Mouse (Mus musculus): Measurements from ENCODE around the gene Ccdc82. TPM values are rescaled to one million over a fixed set of nuclear protein-coding genes. Genes with fewer than 3 reads are reported as not detected.

Ccdc82 gene
- total and polyA plus RNA-seq, 3 experiments = 9.5 to 11.9 (median 11.3) TPM

DNA sequence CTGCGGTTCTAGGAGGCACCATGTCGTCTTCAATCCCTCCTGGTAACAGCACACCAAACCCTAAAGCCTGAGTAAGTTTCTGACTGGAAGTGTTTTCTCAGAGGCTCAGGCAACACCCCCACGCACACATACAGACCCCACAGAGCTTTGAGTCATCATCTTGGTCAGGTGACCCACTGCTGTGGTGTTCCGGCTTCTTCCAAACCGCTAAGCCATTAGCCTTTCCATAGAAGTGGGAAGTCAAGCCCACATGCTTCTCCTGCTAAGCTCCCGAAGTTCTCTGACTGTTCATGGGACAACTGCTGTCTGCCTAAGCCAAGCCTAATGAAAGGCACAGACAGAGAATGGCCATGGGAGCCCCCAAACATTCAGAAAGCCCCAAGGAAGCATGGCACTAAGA lies 52.4 kb downstream of the Ccdc82 start:
- H3K4me1 ChIP-seq (ENCODE audit: control insufficient read depth in 1 of 2, insufficient read depth in 2 of 2) = peaks cover 6 to 54% of the 10 kb centered on the region in 2 experiments; a peak in 3 of 4 replicates
- peak overlapping the region; percentile 64 to 89 (median 77) for H3K4me3 ChIP-seq (replicated peaks in 1 of 3; ENCODE audit: low read depth in 2 of 3, low read length in 2 of 3, poor library complexity in 1 of 3)
- no peaks in the 10 kb centered on the region for H3K36me3 ChIP-seq (replicated peaks in 1 of 2; ENCODE audit: control insufficient read depth in 1 of 2, insufficient read depth in 1 of 2, low read length in 1 of 2)
- H3K27ac ChIP-seq (ENCODE audit: insufficient read depth, low read depth) = peak overlapping the region; percentile 93
- in situ Hi-C loops (cut with MboI; ENCODE audit: low pct_ligation_motif_present, low pct_unique_long_range_greater_than_20kb, low sequenced_read_pairs) = no loop called here
- H3K27me3 ChIP-seq (replicated peaks) = no peaks in the 10 kb centered on the region
- no peaks in the 10 kb centered on the region for H3K9me3 ChIP-seq (replicated peaks; ENCODE audit: low read length)
- DNase-seq (ENCODE audit: extremely low read depth) = no peak
- dilution Hi-C loops (cut with MboI; ENCODE audit: extremely low pct_ligation_motif_present, extremely low pct_unique_long_range_greater_than_20kb, low sequenced_read_pairs) = no loop called here
- H3K79me2 ChIP-seq (replicated peaks; ENCODE audit: control insufficient read depth, extremely low read depth, insufficient read depth, poor library complexity, severe bottlenecking) = peaks cover 41% of the 10 kb centered on the region
- TF ChIP-seq CHD1 (IDR thresholded peaks at IDR 0.05; ENCODE audit: low read depth, low read length) (no peak), ETS1 (conservative IDR thresholded peaks at IDR 0.05; ENCODE audit: low read depth, low read length) (peak; percentile 50; the same call in 1 of the 2 replicates), MAX (IDR thresholded peaks at IDR 0.05; ENCODE audit: low read length) (peak; percentile 74; the same call in 1 of the 2 replicates), MYC (IDR thresholded peaks at IDR 0.05; ENCODE audit: low read depth, low read length) (0 out of 2 replicates have a peak, but pooled peaks have one; percentile 63), ZMIZ1 (IDR thresholded peaks at IDR 0.05; ENCODE audit: low read depth, low read length) (0 out of 2 replicates have a peak, but pooled peaks have one; percentile 30), UBTF (IDR thresholded peaks at IDR 0.05; ENCODE audit: low read depth, low read length) (0 out of 2 replicates have a peak, but pooled peaks have one; percentile 40), MAZ (IDR thresholded peaks at IDR 0.05; ENCODE audit: low read depth, low read length) (no peak; the same call in 1 of the 2 replicates), EP300 (IDR thresholded peaks at IDR 0.05; ENCODE audit: low read length) (peak; percentile 4; the same call in 1 of the 2 replicates), ELF1 (IDR thresholded peaks at IDR 0.05; ENCODE audit: low read depth, low read length) (peak; percentile 50; the same call in 1 of the 2 replicates), USF1 (IDR thresholded peaks at IDR 0.05; ENCODE audit: low read depth, low read length) (peak; percentile 77), TBP (conservative IDR thresholded peaks at IDR 0.05; ENCODE audit: low read depth, low read length) (0 out of 2 replicates have a peak, but pooled peaks have one; percentile 18), MAFK (IDR thresholded peaks at IDR 0.05; ENCODE audit: insufficient replicate concordance, low read length) (no peak), E2F4 (IDR thresholded peaks at IDR 0.05; ENCODE audit: insufficient replicate concordance, low read depth, low read length) (no peak), TCF12 (IDR thresholded peaks at IDR 0.05; ENCODE audit: low read depth, low read length) (peak; percentile 28; the same call in 1 of the 2 replicates), BHLHE40 (IDR thresholded peaks at IDR 0.05; ENCODE audit: low read depth, low read length) (peak; percentile 87), RCOR1 (conservative IDR thresholded peaks at IDR 0.05; ENCODE audit: low read depth, low read length) (peak; percentile 70), USF2 (conservative IDR thresholded peaks at IDR 0.05; ENCODE audit: low read depth, low read length) (peak; percentile 54), SIN3A (IDR thresholded peaks at IDR 0.05; ENCODE audit: low read length) (peak; percentile 72; the same call in 1 of the 2 replicates)
- H3K9ac ChIP-seq (ENCODE audit: insufficient read depth, low read depth) = peak overlapping the region; percentile 91
- peak overlapping the region; percentile 97 for H3K4me2 ChIP-seq (ENCODE audit: insufficient read depth, low read depth, poor library complexity, severe bottlenecking)

- Histone ChIP-seq H3K27ac (ENCODE audit: insufficient read depth, low read depth) (peak overlapping the region; percentile 93), H3K4me2 (ENCODE audit: insufficient read depth, low read depth, poor library complexity, severe bottlenecking) (peak overlapping the region; percentile 97), H3K27me3 (replicated peaks) (no peaks in the 10 kb centered on the region), H3K79me2 (replicated peaks; ENCODE audit: control insufficient read depth, extremely low read depth, insufficient read depth, poor library complexity, severe bottlenecking) (peaks cover 45% of the 10 kb centered on the region), H3K9me3 (replicated peaks; ENCODE audit: low read length) (no peaks in the 10 kb centered on the region), H3K4me3 (replicated peaks in 1 of 3; ENCODE audit: low read depth in 2 of 3, low read length in 2 of 3, poor library complexity in 1 of 3) (peak overlapping the region; percentile 64 to 89 (median 77)), H3K9ac (ENCODE audit: insufficient read depth, low read depth) (peak overlapping the region; percentile 91), H3K36me3 (replicated peaks in 1 of 2; ENCODE audit: control insufficient read depth in 1 of 2, insufficient read depth in 1 of 2, low read length in 1 of 2) (no peaks in the 10 kb centered on the region), H3K4me1 (ENCODE audit: control insufficient read depth in 1 of 2, insufficient read depth in 2 of 2) (peaks cover 8 to 60% of the 10 kb centered on the region in 2 experiments)
- TF ChIP-seq POLR2A (IDR thresholded peaks at IDR 0.05; ENCODE audit: low read depth, low read length) = 0 out of 2 replicates have a peak, but pooled peaks have one; percentile 33
- TF ChIP-seq MYC (IDR thresholded peaks at IDR 0.05; ENCODE audit: low read depth, low read length) = no peak
- TF ChIP-seq HCFC1 (IDR thresholded peaks at IDR 0.05; ENCODE audit: low read depth, low read length) = no peak
- 0 out of 2 replicates have a peak, but pooled peaks have one; percentile 11 for TF ChIP-seq MXI1 (IDR thresholded peaks at IDR 0.05; ENCODE audit: low read depth, low read length)
- dilution Hi-C loops (cut with MboI; ENCODE audit: extremely low pct_ligation_motif_present, extremely low pct_unique_long_range_greater_than_20kb, low sequenced_read_pairs) = no loop called here
- in situ Hi-C loops (cut with MboI; ENCODE audit: low pct_ligation_motif_present, low pct_unique_long_range_greater_than_20kb, low sequenced_read_pairs) = no loop called here
- no peak for DNase-seq (ENCODE audit: extremely low read depth)
Measured at GRCm38 (mm10) chr9:13300041-13300441, 53.3 kb downstream of the Ccdc82 start.
